Mouse (Mus musculus): ENCODE measurements around the gene Hist3h2ba. TPM values are rescaled to one million over a fixed set of nuclear protein-coding genes. Genes with fewer than 3 reads are reported as not detected.

The Hist3h2ba gene
- 2.0 and 2.6 TPM in 2 replicates for polyA plus RNA-seq (2015; fragmentation: Nextera tagmentation; extraction: Ambion mirVana)

DNA sequence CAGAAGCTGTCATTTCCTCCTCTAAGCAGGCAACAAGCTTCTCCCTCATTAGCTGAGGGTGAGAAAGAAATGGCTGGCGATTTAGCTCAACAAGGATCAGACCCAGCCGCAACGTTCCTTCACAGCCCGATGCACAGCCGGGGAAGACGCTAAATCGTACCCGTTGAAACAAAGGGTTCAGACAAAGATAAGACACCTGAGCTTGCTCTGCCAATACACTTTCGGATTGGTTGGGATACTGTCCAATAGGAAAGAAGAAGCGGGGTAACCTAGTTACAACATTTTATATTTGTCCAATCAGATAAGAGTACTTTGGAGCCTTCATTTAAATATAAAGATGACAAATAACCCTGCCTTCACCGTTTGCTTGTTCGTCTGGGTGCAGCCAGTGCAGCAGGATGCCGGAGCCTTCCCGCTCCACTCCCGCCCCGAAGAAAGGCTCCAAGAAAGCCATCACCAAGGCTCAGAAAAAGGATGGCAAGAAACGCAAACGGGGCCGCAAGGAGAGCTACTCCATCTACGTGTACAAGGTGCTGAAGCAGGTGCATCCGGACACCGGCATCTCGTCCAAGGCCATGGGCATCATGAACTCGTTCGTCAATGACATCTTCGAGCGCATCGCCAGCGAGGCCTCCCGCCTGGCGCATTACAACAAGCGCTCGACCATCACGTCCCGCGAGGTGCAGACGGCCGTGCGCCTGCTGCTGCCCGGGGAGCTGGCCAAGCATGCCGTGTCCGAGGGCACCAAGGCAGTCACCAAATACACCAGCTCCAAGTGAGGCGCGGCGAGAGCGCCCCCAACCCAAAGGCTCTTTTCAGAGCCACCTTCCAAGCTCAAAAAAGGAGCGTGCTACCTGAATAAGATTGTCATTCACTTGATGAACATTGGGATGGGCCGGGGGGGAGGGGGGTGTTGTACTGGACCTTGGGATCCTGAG, at the start of gene Hist3h2ba:
Gene Hist3h2ba (plus strand): TSS at position 379 of the 938 bp plus-strand sequence.

DNA sequence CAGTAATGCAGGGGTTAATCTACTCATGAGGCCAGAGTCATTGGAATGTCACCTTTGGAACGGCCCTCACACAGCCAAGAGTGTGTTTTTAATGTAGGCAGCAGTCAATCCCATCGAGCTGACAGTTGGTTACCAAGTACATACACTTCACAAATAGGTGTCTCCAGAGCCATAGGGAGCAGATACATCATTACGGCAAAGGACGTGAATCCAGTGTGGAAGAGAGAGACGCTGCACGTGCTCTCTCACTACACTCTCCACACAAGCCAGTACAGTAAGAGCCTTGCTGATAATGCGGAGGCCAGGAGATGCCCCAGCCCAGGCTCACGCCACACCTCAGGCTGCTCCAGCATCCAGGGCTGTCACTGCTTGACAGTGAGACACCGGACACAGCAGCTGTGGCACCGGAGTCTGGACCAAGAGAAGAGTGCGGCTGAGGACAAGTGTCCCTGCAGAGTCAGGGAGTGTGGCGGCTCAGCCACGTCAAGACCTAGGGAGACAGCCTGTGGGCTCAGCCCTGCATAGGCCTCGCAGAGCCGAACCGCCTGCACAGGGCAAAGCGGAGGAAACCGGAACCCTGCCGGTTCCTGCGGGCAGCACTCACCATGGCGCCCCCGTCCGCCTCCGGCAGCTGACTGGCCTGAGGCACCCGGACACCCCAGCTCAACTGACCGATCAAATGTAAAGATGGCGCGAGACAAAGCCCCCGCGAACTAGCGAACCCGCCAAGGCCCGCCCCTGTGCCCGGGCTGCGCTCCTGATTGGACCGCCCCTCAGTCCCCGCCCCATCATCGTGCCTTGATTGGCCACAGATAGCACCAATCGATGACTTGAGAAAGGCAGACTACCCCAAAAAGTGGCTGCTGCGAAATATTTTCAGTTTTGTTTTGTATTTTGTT, 45.0 kb upstream of the Hist3h2ba start, which contains the start of gene Zfp39:
Gene Zfp39 (minus strand): TSS at position 715 of the 899 bp plus-strand sequence.

DNA sequence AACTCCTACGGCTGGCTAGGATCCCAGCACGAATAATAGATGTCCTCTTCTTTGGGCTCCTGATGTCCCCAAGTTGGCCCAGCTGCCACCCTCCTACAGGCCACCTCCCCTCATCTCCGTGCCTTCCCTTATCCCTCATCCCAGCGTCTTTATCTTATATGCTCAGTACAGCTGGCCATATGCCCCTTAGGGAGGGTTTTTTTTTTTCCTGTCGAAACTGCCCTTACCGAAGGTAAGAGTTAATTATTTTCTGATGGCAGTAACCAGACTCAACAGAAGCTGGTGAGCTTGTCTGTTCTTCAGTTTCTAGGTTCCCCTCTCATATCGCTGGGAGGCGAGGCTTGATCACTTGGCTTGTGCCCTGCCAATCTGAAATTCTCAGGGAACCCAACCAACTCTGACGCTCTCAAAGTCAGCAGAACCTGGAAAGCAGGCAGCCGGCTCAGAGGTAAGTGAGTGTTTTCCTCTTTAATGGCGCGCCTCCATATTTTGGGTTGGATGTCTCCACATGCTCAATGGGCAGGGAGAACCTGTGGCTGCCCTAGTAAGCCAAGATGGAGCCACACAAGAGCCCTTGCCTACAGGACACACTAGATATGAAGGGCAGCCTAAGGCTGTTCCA, 30.9 kb upstream of the Hist3h2ba start, which contains the start of gene Btnl10:
Gene Btnl10 (plus strand): TSS at position 164 of the 622 bp plus-strand sequence.

DNA sequence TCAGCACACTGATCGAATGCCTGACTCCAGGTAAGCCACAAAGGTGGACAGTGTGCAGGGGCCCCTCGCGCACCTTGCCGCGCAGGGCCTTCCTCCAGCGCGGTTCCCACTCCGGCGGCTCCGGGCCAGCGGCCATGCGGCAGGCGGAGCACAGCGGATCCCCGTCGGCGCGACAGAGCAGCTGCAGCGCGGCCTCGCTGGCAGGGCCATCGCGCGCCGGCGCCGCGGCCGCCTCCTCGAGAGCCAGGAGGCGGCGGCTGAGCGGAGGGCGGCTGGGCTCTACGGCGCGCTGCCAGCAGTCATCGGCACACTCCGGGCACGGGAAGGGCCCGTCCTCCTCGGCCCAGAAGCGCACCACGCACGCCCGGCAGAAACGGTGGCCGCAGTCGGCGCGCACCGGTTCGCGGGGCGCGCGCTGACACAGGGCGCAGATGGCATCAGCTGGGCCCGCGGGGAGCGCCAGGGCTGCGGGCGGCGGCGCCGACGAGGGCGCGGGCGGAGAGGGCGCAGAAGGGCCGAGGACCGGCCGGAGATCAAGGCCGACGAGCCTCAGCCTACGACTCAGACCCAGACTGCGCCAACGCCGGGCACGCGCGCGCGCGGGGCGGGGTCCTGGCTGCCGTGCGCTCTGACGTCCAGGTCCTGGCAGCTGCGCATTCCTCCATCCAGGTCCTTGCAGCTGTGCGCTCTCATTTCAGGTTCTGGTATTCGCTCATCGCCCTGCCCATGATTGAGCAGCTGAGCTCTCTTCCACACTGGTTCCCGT, 10.2 kb upstream of the Hist3h2ba start, which contains the start of gene Rnf187:
Gene Rnf187 (minus strand): TSS at position 595 of the 766 bp plus-strand sequence.

DNA sequence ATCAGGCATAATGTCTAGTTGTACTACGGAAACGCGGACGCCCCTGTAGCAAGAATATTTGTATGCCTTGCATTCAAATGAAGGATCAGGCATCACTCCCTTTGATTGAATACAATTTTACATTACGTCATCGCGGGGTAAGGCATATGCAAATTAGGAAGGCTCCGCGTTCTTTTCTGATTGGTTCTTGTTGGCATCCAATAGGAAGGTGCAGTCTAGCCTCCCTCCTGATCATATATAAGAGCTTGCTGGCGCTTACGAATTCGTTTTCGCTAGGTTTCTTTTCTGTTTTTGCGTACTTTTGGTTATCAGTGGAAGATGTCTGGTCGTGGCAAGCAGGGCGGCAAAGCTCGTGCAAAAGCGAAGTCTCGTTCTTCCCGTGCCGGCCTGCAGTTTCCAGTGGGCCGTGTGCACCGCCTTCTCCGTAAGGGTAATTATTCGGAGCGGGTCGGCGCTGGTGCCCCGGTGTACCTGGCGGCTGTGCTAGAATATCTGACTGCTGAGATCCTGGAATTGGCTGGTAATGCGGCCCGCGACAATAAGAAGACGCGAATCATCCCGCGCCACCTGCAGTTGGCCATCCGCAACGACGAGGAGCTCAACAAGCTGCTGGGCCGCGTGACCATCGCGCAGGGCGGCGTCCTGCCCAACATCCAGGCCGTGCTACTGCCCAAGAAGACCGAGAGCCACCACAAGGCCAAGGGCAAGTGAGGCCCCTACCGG, 5.9 kb downstream of the Hist3h2ba start, which contains the start of the genes Hist3h2a and Trim17:
Gene Hist3h2a (plus strand): TSS at position 266 of the 723 bp plus-strand sequence.
Gene Trim17 (plus strand): TSS at position 266 of the 723 bp plus-strand sequence.

DNA sequence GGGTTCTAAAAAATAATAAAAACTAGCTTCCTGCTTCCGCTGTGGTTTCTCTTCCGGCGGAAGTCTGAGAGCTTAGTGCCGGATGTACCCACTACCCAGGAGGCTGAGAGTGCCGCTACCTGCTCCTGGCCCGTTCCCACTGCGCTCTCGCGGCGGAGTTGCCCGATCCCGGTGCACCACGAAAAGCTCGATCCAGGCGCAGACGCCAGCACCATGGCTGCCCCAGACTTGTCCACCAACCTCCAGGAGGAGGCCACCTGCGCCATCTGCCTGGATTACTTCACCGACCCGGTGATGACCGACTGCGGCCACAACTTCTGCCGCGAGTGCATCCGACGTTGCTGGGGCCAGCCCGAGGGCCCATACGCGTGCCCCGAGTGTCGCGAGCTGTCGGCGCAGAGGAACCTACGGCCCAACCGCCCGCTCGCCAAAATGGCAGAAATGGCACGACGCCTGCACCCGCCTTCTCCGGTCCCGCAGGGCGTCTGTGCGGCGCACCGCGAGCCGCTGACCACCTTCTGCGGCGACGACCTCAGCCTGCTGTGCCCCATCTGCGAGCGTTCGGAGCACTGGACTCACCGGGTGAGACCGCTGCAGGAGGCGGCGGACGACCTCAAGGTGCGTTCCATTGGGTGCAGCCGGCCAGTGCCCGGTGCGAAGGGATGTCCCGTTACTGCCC, 29.4 kb downstream of the Hist3h2ba start, which contains the start of gene Trim11:
Gene Trim11 (plus strand): TSS at position 67 of the 679 bp plus-strand sequence.

Small RNA genes within 50 kb of the gene (microRNA-seq; reads per million reads assigned to microRNA genes)
- not detected for gene Gm44313

Other genes with a start within 250 kb of the Hist3h2ba start
- not detected in 2 replicates for gene Olfr319, start 249.8 kb upstream of the Hist3h2ba start, polyA plus RNA-seq (2015; fragmentation: Nextera tagmentation; extraction: Ambion mirVana)
- gene Olfr318, start 224.9 kb upstream of the Hist3h2ba start, polyA plus RNA-seq (2015; fragmentation: Nextera tagmentation; extraction: Ambion mirVana), result not detected in 2 replicates
- not detected in 2 replicates for gene Olfr317, start 209.7 kb upstream of the Hist3h2ba start, polyA plus RNA-seq (2015; fragmentation: Nextera tagmentation; extraction: Ambion mirVana)
- not detected in 2 replicates for gene Olfr316, start 196.2 kb upstream of the Hist3h2ba start, polyA plus RNA-seq (2015; fragmentation: Nextera tagmentation; extraction: Ambion mirVana)
- gene Olfr315, start 175.7 kb upstream of the Hist3h2ba start, polyA plus RNA-seq (2015; fragmentation: Nextera tagmentation; extraction: Ambion mirVana), result not detected in 2 replicates
- gene Olfr314, start 166.0 kb upstream of the Hist3h2ba start, polyA plus RNA-seq (2015; fragmentation: Nextera tagmentation; extraction: Ambion mirVana), result not detected in 2 replicates
- 8.1 and 9.6 TPM in 2 replicates for gene Fam183b, start 147.0 kb upstream of the Hist3h2ba start, polyA plus RNA-seq (2015; fragmentation: Nextera tagmentation; extraction: Ambion mirVana)
- not detected in 2 replicates for gene Olfr313, start 133.9 kb upstream of the Hist3h2ba start, polyA plus RNA-seq (2015; fragmentation: Nextera tagmentation; extraction: Ambion mirVana)
- not detected in 2 replicates for gene Olfr312, start 119.7 kb upstream of the Hist3h2ba start, polyA plus RNA-seq (2015; fragmentation: Nextera tagmentation; extraction: Ambion mirVana)
- not detected in 2 replicates for gene Olfr311, start 109.7 kb upstream of the Hist3h2ba start, polyA plus RNA-seq (2015; fragmentation: Nextera tagmentation; extraction: Ambion mirVana)
- gene Gm12258, start 101.8 kb upstream of the Hist3h2ba start, polyA plus RNA-seq (2015; fragmentation: Nextera tagmentation; extraction: Ambion mirVana), result 2.1 and 2.5 TPM in 2 replicates
- 3.1 and 3.9 TPM in 2 replicates for gene 2810021J22Rik, start 81.7 kb upstream of the Hist3h2ba start, polyA plus RNA-seq (2015; fragmentation: Nextera tagmentation; extraction: Ambion mirVana)
- gene Zfp39, start 44.7 kb upstream of the Hist3h2ba start, polyA plus RNA-seq (2015; fragmentation: Nextera tagmentation; extraction: Ambion mirVana), result 2.1 and 2.6 TPM in 2 replicates
- gene Btnl10, start 31.0 kb upstream of the Hist3h2ba start, polyA plus RNA-seq (2015; fragmentation: Nextera tagmentation; extraction: Ambion mirVana), result 0.16 TPM in 1 of 2 replicates, not detected in the other
- 137 and 141 TPM in 2 replicates for gene Rnf187, start 10.0 kb upstream of the Hist3h2ba start, polyA plus RNA-seq (2015; fragmentation: Nextera tagmentation; extraction: Ambion mirVana)
- 13.9 and 14.8 TPM in 2 replicates for gene Hist3h2a, start 5.8 kb downstream of the Hist3h2ba start, polyA plus RNA-seq (2015; fragmentation: Nextera tagmentation; extraction: Ambion mirVana)
- gene Trim17, start 5.8 kb downstream of the Hist3h2ba start, polyA plus RNA-seq (2015; fragmentation: Nextera tagmentation; extraction: Ambion mirVana), result 0.18 TPM in 1 of 2 replicates, not detected in the other
- 12.4 and 13.0 TPM in 2 replicates for gene Trim11, start 29.2 kb downstream of the Hist3h2ba start, polyA plus RNA-seq (2015; fragmentation: Nextera tagmentation; extraction: Ambion mirVana)
- 0.26 and 0.33 TPM in 2 replicates for gene Obscn, start 187.5 kb downstream of the Hist3h2ba start, polyA plus RNA-seq (2015; fragmentation: Nextera tagmentation; extraction: Ambion mirVana)
- 3.2 and 3.8 TPM in 2 replicates for gene Iba57, start 214.8 kb downstream of the Hist3h2ba start, polyA plus RNA-seq (2015; fragmentation: Nextera tagmentation; extraction: Ambion mirVana)
- 3.4 and 3.7 TPM in 2 replicates for gene Gjc2, start 234.3 kb downstream of the Hist3h2ba start, polyA plus RNA-seq (2015; fragmentation: Nextera tagmentation; extraction: Ambion mirVana)
- gene Guk1, start 243.3 kb downstream of the Hist3h2ba start, polyA plus RNA-seq (2015; fragmentation: Nextera tagmentation; extraction: Ambion mirVana), result 113 and 118 TPM in 2 replicates

Measured in urinary bladder, postnatal 0 days (tissue).